Mouse (Mus musculus): ENCODE results near the gene Mmab. TPM values are rescaled to one million over a fixed set of nuclear protein-coding genes. Genes with fewer than 3 reads are reported as not detected.

Gene Mmab
- total RNA-seq, 2 experiments from 2014 or later: 30.9 TPM

- intact Hi-C loops (cut with DNase I): no loop called here
- DNase-seq (ENCODE audit: extremely low spot score in 1 of 2, low spot score in 2 of 2): no peak
Observed at GRCm38 (mm10) chr5:114384448-114384847, 59.4 kb downstream of the Mmab start.

DNA sequence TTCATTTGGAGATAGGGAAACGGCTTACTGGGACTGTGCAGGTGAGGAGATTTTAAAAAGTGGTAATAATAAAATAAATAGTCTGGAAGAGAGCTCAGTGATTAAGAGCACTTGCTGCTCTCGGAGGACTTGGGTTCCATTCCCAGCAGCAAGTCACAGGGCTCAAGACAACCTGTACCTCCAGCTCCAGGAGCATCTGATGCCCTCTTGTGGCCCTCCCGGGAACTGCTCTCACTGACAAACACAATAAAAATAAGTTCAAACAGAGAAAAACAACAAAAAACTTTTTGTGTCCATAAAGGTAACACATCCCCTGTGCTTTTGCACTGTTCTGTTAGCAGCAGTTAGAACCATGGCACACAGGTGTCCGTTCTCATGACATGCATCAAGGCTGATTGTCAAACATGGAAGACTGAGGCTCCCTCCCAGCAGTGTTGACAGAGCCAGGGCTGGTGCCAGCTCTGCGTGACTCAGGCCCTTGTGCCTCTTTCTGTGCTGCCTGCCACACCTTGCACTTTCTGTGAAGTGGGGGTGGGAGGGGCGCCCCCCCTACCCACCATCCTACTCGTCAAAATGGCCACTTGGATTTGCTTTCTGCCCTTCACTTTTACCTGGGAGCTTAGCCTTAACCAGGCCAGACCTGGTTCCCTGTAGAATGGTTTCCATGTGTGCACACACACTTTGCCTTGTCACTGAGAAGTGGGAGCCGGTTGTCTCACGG is 60.5 kb downstream of the Mmab start:
- no peak for DNase-seq (ENCODE audit: extremely low spot score in 1 of 2, low spot score in 2 of 2)
- intact Hi-C loops (cut with DNase I): no loop called here

Small RNAs within 50 kb of the gene (microRNA-seq; reads per million reads assigned to microRNA genes)
- not detected for gene Mir7027

Other genes starting within 250 kb of the Mmab start
- gene Foxn4, start 170.3 kb downstream of the Mmab start, total RNA-seq (2021): not detected
- gene Myo1h, start 154.9 kb downstream of the Mmab start, total RNA-seq (2021): under 1 TPM; 0.53 to 0.92 TPM
- gene Kctd10, start 63.6 kb downstream of the Mmab start, total RNA-seq (2021): 10 to 100 TPM; 41.9 to 43.0 TPM
- 10 to 100 TPM; 71.8 to 79.6 TPM for gene Ube3b, start 63.5 kb downstream of the Mmab start, total RNA-seq (2021)
- 10 to 100 TPM; 60.7 to 62.7 TPM for gene Mvk, start 209 bp upstream of the Mmab start, total RNA-seq (2021)
- 1 to 10 TPM; 6.4 to 7.4 TPM for gene Fam222a, start 124.0 kb upstream of the Mmab start, total RNA-seq (2021)
- gene Trpv4, start 214.4 kb upstream of the Mmab start, total RNA-seq (2021): under 1 TPM; 0.64 to 0.79 TPM
- gene Gltp, start 246.9 kb upstream of the Mmab start, total RNA-seq (2021): 10 to 100 TPM; 20.5 to 23.2 TPM

Measured in left cerebral cortex, postnatal 10 days (tissue).